Mouse (Mus musculus): Measurements from ENCODE around the gene Rplp2. TPM values are rescaled to one million over a fixed set of nuclear protein-coding genes. Genes with fewer than 3 reads are reported as not detected.

Gene Rplp2
- polyA plus RNA-seq, 1 experiment: 734 TPM

- Histone ChIP-seq H3K4me3 (ENCODE audit: insufficient read depth, low read depth, low read length) (peak overlapping the region; percentile 89), H3K36me3 (ENCODE audit: control insufficient read depth, insufficient read depth, low read length) (no peaks in the 10 kb centered on the region; the same call in 1 of the 2 replicates), H3K27ac (ENCODE audit: insufficient read depth, low read depth, low read length) (peak overlapping the region; percentile 74), H3K4me1 (ENCODE audit: control insufficient read depth, insufficient read depth, low read length) (peaks cover 4% of the 10 kb centered on the region; the same call in 1 of the 2 replicates), H3K27me3 (replicated peaks; ENCODE audit: control insufficient read depth, insufficient read depth, low read length) (no peaks in the 10 kb centered on the region)
- TF ChIP-seq POLR2A (IDR thresholded peaks at IDR 0.05; ENCODE audit: low read depth, low read length): no peak
- no peak for TF ChIP-seq CTCF (conservative IDR thresholded peaks at IDR 0.05; ENCODE audit: insufficient read depth, insufficient read length, low read depth, low read length)
- no peak for DNase-seq
- WGBS: 2% methylated on average over 16 of the region's 16 CpGs
Measured at GRCm38 (mm10) chr7:141413331-141413730, 33.8 kb upstream of the Rplp2 start.

- TF ChIP-seq POLR2A (IDR thresholded peaks at IDR 0.05; ENCODE audit: low read depth, low read length) (peak; percentile 84), CTCF (conservative IDR thresholded peaks at IDR 0.05; ENCODE audit: insufficient read depth, insufficient read length, low read depth, low read length) (0 out of 2 replicates have a peak, but pooled peaks have one; percentile 0)
- DNase-seq: peak; percentile 100
- peak within 1 kb of the TSS; percentile 74 for H3K27ac ChIP-seq (ENCODE audit: insufficient read depth, low read depth, low read length)
- H3K27me3 ChIP-seq (replicated peaks; ENCODE audit: control insufficient read depth, insufficient read depth, low read length): no peaks in the 10 kb centered on the region
- H3K36me3 ChIP-seq (ENCODE audit: control insufficient read depth, insufficient read depth, low read length): no peaks in the 10 kb centered on the region; the same call in 1 of the 2 replicates
- H3K4me1 ChIP-seq (ENCODE audit: control insufficient read depth, insufficient read depth, low read length): peaks cover 4% of the 10 kb centered on the region; the same call in 1 of the 2 replicates
- H3K4me3 ChIP-seq (ENCODE audit: insufficient read depth, low read depth, low read length): peak within 1 kb of the TSS; percentile 89
- WGBS: under 1% methylated on average over 50 of the region's 56 CpGs
Measured at GRCm38 (mm10) chr7:141413809-141414584, 33.2 kb upstream of the Rplp2 start, which contains the start of gene Gatd1. TSS of gene Gatd1 (minus strand) at chr7:141414136.

GRCm38 (mm10) chr7:141416144-141416841 is 30.9 kb upstream of the Rplp2 start:
- DNase-seq: no peak
- no peak overlapping the region for H3K4me3 ChIP-seq (ENCODE audit: insufficient read depth, low read depth, low read length)
- no peak overlapping the region for H3K27ac ChIP-seq (ENCODE audit: insufficient read depth, low read depth, low read length)
- H3K4me1 ChIP-seq (ENCODE audit: control insufficient read depth, insufficient read depth, low read length): peaks cover 4% of the 10 kb centered on the region; the same call in 1 of the 2 replicates
- WGBS: 90% methylated on average over 6 of the region's 6 CpGs
- H3K27me3 ChIP-seq (replicated peaks; ENCODE audit: control insufficient read depth, insufficient read depth, low read length): no peaks in the 10 kb centered on the region
- no peaks in the 10 kb centered on the region for H3K36me3 ChIP-seq (ENCODE audit: control insufficient read depth, insufficient read depth, low read length)
- no peak for TF ChIP-seq POLR2A (IDR thresholded peaks at IDR 0.05; ENCODE audit: low read depth, low read length)
- no peak for TF ChIP-seq CTCF (conservative IDR thresholded peaks at IDR 0.05; ENCODE audit: insufficient read depth, insufficient read length, low read depth, low read length)

DNA sequence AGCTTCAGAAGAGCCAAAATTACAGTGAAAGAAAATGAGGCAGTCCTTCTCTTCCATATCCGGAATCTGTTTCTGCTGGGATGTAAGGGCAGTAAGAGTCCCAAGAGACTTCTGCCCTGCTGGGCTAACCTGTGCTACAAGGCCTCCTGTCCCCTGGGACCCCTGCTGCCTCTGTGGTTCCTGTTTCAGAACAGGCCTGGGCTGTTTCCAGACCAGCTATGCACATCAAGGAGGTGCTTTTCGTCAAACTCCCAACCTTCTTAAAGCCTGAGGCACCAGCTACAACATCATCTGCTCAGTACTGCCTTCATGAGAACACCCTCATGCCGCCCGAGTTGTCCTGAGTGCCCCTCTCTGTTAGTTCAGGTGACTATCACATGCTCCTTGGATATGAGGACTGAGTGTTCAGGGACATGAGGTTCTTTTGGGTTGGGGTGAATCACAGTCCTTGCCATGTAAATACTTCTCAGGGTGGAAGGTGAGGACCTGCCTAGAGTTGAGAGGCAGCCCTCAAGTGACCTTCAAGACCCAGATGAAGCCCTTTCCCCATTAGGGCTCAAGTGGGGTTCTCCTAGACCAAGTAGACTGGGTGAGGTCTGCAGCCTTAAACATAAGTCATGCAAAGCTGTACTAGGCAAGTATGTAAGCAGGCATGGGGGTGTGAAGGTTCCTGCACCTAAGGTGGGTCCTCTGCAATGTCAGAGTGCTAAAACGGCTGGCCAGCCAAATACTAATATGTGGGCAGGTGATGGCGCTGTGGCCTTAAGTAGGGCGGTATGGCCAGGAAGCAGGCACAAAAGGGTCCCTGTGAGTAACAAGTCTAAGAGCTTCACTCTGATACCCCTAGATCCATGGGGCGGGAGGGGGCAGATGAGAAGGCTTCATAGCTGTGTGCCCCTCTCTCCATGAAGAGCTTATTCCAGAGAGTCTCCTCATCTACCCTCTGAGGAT is 29.2 kb upstream of the Rplp2 start:
- WGBS: 77% methylated on average over 8 of the region's 8 CpGs
- no peak overlapping the region for H3K27ac ChIP-seq (ENCODE audit: insufficient read depth, low read depth, low read length)

GRCm38 (mm10) chr7:141418970-141419369 is 28.2 kb upstream of the Rplp2 start:
- Histone ChIP-seq H3K27ac (ENCODE audit: insufficient read depth, low read depth, low read length) (no peak overlapping the region), H3K4me3 (ENCODE audit: insufficient read depth, low read depth, low read length) (no peak overlapping the region), H3K27me3 (replicated peaks; ENCODE audit: control insufficient read depth, insufficient read depth, low read length) (no peaks in the 10 kb centered on the region), H3K4me1 (ENCODE audit: control insufficient read depth, insufficient read depth, low read length) (peaks cover 4% of the 10 kb centered on the region; the same call in 1 of the 2 replicates), H3K36me3 (ENCODE audit: control insufficient read depth, insufficient read depth, low read length) (no peaks in the 10 kb centered on the region)
- TF ChIP-seq CTCF (conservative IDR thresholded peaks at IDR 0.05; ENCODE audit: insufficient read depth, insufficient read length, low read depth, low read length) (no peak), POLR2A (IDR thresholded peaks at IDR 0.05; ENCODE audit: low read depth, low read length) (no peak)
- 50% methylated on average over 7 of the region's 7 CpGs for WGBS
- peak; percentile 51 for DNase-seq

More for the DNA sequence above, 29.2 kb upstream of the Rplp2 start:
- TF ChIP-seq POLR2A (IDR thresholded peaks at IDR 0.05; ENCODE audit: low read depth, low read length) (no peak), CTCF (conservative IDR thresholded peaks at IDR 0.05; ENCODE audit: insufficient read depth, insufficient read length, low read depth, low read length) (peak; percentile 30; the same call in 1 of the 2 replicates)
- DNase-seq: no peak
- peaks cover 4% of the 10 kb centered on the region; the same call in 1 of the 2 replicates for H3K4me1 ChIP-seq (ENCODE audit: control insufficient read depth, insufficient read depth, low read length)
- H3K36me3 ChIP-seq (ENCODE audit: control insufficient read depth, insufficient read depth, low read length): no peaks in the 10 kb centered on the region
- H3K4me3 ChIP-seq (ENCODE audit: insufficient read depth, low read depth, low read length): no peak overlapping the region
- no peaks in the 10 kb centered on the region for H3K27me3 ChIP-seq (replicated peaks; ENCODE audit: control insufficient read depth, insufficient read depth, low read length)

DNA sequence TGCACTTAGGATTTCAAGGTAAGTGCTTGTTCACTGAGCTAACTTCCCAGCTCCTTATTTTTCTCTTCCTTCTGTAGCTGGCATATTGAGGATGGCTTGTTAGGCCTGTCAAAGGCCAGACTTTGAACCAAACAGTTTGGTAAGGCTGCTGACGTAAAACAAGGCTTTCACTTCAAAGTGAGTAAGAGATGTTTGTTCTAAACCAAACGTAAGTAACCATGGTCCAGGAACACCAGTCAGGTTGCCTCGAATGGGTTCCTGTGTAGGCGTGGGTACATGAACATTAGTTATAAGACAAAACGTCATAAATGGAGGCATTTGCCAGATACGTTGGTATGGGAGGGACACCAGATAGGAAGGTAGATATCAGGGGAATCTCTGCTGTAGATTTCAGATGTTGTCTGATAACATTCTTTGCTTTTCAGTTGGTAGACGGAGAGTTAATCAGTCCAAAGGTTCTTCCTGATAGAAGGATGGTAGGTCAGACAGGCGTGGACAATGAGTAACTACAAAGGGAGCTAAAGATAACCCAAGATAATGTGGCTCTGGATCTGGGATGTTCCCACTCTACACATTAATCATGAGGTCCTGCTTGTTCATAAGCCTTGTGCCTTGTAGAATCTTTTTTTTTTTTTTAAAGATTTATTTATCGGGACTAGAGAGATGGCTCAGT is 27.0 kb upstream of the Rplp2 start:
- TF ChIP-seq CTCF (conservative IDR thresholded peaks at IDR 0.05; ENCODE audit: insufficient read depth, insufficient read length, low read depth, low read length) (no peak), POLR2A (IDR thresholded peaks at IDR 0.05; ENCODE audit: low read depth, low read length) (no peak)
- no peaks in the 10 kb centered on the region for H3K27me3 ChIP-seq (replicated peaks; ENCODE audit: control insufficient read depth, insufficient read depth, low read length)
- DNase-seq: no peak
- H3K36me3 ChIP-seq (ENCODE audit: control insufficient read depth, insufficient read depth, low read length): no peaks in the 10 kb centered on the region
- H3K4me1 ChIP-seq (ENCODE audit: control insufficient read depth, insufficient read depth, low read length): no peaks in the 10 kb centered on the region
- no peak overlapping the region for H3K4me3 ChIP-seq (ENCODE audit: insufficient read depth, low read depth, low read length)
- H3K27ac ChIP-seq (ENCODE audit: insufficient read depth, low read depth, low read length): no peak overlapping the region
- WGBS: 79% methylated on average over 9 of the region's 9 CpGs
